Mouse (Mus musculus) cerebellum, adult 11 months (tissue): ENCODE results near the gene Gpsm1.

Experiments used
- DNase-seq: peaks from one replicate; pipeline ENCODE4 v3.0.0; 2022

Gpsm1 gene

DNA sequence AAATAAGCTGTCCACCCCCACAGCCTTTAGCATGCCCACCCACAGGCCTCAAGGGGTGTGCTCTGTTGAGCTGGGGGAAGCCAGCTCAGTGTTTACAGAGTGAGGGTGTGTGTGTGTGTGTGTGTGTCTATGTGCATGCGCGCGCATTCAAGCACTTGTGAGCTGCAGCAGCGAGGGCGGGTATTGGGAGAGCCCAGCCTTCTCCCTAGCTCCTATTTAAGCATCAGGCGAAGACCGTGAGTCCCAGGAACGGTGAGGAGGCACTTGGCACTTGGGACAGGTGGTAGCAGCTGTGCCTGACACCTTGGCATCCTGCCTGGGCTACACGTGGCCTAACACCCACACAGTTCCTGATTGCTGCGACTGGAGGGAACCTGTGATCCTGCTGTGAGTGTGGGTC, 26.7 kb downstream of the Gpsm1 start:
- DNase-seq = peak; percentile 72

DNA sequence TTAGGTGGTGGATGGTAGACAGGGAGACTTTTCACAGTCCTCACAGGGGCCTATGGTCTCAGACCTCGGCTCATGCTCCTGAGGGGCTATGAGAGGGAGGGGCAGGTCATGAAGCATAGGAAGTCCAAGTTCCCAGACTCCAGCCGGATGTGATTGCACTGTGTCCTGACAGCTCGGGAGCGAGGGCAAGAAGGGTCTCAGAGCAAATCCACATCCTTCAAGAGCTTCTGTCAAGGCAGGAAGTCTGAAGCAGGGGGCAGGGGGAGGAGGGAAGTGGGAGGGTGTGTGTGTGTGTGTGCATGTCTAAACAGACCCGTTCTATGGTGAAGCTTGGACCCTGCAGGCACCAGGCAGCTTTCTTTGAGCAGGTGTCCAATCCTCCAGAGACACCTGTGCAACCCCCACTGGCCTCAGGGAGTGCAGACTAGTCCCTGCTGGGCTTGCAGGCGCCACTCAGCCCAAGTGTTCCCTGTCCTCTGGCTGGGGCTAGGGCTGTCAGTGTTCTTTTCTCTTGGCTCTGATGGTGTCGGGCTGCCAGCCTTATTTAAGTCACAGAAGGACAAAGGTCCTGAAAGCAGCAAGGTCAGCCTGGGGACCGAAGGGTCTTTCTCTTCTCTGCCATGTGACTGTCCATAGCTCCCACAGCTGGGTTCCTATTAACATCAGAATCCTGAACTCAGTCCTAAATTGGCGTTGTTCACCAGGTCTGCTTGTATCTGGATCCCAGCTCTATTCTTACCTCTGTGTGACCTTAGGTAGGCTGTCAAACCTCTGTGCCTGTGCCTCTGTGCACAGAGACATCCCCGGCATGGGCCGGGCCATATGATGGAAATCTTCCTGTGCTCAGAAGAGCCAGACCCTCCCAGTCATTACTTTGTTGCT, 27.5 kb downstream of the Gpsm1 start:
- no peak for DNase-seq

DNA sequence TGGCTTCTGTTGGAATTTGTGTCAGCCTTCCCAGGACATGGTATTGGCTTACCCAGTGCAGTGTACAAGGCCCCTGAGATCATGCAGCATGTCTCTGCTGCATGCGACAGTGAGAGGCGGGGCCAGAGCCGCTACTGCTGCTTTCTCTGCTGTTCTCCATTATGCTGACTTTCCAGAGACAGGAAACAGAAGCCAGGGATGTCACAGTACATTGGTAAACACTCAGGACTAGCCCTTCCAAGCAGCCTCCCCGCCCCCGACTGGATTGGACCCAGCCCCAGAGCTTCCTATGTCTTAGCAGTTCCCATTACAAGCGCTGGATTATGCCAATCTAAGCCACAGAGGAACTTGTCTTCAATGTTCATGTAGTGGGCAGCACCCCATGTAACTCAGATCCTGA, 32.9 kb downstream of the Gpsm1 start:
- no peak for DNase-seq

DNA sequence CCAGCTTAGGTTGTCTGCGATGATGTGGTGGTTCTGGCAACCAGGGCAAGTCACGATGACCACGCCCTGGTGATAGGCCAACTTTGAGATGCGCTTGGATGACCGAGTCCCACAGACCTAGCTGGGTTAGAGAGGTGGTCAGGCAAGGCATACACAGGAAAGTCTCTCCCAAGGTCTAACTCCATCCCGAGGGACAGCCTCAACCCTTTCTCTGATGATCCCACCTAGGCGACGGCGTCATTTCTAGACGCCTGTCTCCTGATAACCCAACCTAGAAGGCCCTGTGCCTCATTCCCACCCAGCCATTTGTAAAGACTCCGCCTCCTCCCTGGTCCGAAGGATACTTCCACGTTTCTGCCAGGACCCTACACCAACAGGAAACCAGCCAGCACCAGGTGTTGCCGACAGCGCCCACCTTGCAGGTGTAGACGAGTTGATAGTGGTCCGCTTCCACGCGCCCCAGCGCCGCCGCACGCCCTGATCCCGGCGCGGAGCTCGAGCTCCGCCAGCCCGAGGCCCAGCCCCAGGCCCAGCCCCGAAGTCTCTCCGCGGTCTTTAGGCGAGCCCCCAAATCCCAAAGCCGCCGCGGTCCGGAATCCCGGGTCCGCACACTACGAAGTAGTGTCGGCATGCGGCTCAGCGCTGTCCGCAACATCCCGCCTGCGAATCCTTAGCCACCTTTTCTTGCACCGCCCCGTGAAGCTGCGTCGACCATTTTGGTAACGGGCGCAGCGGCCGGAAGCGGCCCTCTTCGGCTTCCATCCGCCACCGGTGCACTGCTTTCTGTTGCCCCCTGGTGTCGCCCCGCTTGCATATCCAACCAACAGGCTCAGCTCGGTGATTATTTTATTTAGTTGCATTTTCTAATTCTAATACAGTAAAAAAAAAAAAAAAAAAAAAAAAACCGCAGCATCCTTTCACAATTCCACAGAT, 36.3 kb downstream of the Gpsm1 start, which contains the start of gene Dnlz:
TSS of gene Dnlz (minus strand) at position 753 of the 933 bp plus-strand sequence.
- peak; percentile 93 for DNase-seq

DNA sequence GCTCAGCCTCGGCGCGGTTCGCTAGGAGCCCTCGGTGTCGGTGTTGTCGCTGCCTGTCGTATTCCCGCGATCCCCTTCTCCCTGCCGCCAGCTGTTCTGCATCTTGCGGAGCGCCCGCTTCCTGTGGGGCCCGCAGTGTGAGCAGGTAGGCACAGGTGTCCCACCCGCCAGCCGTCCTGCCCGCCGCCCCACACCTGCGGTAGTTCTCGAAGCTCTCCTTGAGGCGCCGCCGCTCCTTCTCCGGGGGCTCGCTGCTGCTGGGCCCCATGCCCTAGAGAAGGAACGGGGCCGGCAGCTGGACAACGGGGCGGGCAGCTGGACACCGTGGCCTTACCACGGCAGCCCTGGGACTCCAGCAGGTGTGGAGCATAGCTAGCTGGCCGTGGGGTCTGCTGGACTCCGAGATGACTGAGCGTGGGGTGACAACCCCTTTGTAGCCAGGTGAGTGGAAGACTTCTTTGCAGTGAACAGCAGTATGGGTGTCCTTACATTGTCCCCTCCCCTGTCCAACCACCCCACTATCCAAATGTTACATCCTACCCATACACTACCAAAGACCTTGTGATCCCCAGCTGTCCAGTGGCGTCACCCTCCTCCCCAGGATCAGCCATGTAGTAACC, 37.1 kb downstream of the Gpsm1 start:
- DNase-seq = peak; percentile 54

DNA sequence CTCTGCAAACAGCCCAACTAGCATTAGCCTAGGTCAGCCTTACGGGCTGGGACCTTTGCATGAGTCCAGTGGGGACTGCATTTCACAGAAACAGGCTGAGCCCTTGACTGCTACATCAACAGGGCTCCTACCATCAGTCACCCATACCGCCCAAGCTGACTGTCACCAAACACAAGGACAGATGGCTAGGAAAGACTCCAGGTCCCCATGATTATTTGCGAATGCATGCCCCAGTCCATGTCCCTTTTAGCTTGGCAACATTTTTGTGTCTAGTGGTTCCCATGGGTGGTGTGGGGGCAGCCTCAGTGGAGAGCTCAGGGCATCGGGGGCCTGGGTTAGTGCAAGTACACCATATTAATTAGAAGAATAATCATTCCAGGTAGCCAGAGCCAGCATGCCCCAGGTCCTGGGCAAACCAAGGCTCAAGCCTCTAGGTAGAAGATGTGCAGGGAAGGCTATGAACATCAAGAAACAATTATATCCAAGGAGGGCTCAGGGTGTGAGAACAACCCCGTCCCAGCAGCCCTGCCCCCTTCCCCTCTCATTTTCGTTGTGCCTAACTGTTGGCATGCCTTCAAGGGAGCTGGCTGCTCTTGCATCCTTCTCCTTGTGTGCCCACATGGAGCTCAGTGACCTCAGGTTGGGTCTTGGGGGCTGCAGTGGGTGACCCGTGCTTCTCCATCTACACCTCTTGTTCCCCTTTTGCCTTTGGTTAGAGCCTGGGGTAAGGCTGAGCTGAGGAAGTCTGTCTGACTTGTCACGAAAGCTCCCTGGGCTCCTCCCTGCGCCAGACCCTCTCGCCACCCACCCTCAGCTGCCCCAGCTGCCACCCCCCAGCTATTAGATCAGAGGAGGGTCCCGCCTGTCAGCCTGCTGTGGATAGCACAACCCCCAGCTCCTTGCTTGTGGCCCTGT, 38.0 kb downstream of the Gpsm1 start:
- DNase-seq = peak; percentile 49

DNA sequence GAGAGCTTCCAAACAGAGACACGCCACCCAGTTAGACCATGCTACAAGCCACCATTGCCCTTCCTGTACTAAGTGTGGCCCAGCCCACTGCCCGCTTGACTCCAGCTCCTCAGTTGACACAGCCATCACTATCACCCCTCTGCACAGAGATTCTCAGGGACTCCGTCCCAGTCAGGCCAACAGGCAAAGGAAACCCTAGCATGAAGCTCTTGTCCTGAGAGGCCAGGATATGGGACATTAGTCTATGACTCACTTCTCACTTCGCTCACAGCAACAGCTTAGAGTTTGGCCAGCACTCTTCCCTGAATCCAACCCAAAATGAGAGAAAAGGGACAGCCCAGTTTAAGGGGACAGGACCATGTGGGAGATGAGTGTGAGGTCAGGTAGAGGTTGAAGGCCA, 39.1 kb downstream of the Gpsm1 start:
- DNase-seq = no peak

DNA sequence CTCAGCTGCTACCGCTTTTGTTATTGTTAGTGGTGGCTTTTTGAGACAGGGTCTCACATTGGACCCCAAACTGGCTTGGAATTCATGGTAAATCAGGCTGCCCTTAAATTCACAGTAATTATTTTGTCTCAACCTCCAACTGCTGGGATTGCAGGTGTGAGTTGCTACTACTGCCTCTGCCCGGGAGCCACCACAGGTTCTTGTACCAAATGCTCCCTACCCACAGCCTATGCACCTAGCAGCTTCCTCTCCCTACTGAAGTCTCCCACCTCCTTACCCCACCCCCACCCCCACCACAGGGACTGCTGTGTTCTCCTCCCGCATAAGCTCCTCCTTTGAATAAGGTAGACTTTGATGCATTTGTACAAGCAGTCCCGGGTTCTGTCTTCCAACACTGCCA, 40.9 kb downstream of the Gpsm1 start:
- DNase-seq = no peak

DNA sequence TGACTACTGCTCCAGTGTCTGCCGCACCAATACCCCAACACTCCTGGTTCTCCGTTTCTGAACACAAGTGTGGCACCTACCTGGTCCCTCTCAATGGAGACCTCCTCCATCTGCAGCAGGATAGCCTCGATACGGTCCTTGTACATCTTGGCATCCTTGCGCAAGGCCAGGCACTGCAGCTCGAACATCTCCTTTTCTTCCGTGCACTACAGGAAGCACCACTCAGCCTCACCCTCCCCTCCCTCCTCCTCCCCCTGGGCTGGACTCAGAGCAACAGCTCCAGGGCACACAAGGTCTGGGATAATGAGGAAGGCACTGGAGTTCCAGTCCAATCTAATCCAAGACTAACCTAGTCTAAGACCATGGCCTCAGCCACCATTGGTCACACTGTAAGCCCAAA, 41.4 kb downstream of the Gpsm1 start:
- DNase-seq = no peak

DNA sequence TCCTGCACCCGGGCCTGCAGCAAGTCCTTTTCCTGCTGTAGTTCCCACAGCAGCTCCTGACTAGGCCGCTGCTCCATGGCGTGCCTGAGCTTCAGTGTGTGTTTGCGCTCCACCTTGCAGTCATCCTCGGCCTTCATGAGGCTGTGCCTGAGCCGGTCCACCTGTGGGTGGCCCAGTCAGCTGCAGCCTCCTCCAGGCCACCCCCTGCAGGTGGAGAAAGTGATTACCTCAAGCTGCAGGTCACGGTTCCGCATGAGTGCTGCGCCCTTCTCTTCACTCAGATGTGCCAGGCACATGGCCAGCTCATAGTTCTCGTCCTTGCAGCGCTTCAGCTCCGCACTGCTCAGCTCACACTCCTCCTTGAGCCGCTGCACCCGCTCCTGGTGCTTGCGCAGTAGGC, 42.2 kb downstream of the Gpsm1 start:
- DNase-seq = peak; percentile 31

DNA sequence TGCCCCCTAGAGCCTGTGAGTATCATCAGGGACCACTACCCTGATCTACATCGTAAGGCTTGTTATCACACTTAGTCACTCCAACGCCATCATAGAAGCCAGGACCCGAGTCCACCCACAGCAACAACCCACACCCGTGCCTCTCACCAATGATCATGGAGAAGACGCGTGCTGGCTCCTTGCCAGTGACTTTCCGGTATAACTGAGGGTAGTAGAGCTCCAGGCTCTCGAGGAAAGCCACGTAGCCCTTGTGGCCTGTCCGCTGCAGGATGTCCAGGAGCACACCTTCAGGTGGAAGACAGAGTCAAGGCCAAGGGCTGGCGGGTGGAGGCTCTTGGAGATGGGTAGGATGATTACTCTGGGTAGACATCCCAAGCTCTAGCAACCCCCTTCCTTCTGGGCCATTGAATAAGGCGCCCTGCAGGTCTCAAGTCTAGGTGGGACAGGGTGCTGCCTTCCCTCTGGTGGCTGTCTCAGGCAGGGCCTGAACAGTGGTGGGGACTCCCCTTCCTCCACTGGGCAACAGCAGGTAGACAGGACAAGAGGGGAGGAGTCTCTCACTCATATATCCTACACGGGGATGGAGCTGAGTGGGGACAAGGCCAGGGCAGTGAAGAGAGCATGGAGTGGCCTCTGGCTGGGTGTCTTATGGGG, 43.5 kb downstream of the Gpsm1 start:
- DNase-seq = no peak

DNA sequence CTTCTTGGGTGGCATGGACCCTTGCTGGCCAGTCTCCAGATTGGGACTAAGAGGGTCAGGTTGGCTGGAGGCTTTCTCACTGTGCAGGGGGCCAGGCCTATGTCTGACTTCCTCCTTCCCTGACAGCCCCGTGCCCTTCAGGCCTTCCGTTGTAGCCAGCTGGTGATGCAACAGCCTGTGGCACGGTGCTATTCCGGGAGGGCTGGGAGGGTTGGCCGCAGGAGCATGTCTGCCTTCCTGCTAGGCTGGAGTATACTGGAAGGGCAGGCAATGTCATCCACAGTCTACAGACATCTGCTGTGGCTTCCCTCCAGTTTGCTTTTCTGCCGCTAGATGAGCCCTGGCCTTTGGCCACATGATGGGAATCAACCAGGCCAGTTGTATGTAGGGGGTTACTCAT, 44.7 kb downstream of the Gpsm1 start:
- peak; percentile 21 for DNase-seq

DNA sequence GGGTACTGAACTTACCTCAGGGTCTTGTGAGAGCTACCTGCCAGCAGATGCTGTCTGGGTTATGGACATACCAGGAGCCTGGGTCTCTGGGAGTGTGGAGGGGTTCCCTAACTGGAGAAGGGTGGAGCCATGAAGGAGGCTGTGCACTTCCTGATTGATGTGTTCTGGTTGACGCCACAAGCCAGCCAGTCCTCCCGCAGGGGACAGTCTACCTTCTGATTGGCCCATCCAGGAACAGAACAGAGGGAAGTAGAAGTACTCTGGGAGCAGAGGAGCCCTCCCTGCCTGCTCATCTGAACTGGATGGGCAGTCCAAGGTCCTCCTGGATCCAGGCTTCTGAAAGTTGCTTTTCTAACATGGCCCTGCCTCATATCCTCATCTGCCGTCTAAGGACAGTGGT, 45.5 kb downstream of the Gpsm1 start, which contains the start of gene Card9:
TSS of gene Card9 (minus strand) at position 147 of the 400 bp plus-strand sequence.
- no peak for DNase-seq

DNA sequence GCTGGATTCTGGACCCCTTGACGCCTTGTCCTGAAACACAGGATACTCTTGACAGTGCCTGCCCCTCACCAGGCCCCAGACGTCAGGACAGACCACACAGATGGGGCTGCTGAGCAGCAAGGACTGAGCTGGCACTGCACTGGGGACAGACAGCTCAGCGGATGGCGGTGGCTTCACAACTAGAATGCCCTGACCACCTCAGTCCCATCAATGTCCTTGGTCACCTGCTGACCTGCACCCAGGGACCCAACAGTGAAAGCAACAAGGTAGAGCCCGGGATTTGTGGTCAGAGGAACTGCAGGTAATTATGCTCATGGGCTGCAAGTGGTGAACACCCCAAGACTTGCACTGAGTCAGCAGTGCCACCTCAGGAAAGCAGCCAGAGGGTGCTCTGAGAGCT, 47.7 kb downstream of the Gpsm1 start:
- no peak for DNase-seq

DNA sequence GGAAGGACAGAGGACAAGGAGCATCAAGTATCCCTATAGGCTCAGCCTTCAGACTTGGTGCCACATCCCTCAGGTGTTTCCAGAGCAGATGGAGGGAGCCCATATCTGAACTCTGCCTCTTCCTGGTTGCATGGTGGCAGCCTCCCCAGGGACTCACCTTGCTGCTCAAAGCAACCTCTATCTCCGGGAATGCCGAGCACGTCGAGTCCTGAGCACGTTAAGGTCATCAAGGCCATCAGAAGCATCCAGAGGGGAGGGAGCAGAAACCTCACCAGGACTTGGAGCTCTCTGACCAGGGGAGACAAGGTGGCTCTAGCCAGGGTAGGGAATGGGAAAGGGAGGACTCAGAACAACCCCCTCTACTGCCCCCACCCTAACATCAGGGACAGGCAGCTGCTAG, 48.2 kb downstream of the Gpsm1 start:
- no peak for DNase-seq

DNA sequence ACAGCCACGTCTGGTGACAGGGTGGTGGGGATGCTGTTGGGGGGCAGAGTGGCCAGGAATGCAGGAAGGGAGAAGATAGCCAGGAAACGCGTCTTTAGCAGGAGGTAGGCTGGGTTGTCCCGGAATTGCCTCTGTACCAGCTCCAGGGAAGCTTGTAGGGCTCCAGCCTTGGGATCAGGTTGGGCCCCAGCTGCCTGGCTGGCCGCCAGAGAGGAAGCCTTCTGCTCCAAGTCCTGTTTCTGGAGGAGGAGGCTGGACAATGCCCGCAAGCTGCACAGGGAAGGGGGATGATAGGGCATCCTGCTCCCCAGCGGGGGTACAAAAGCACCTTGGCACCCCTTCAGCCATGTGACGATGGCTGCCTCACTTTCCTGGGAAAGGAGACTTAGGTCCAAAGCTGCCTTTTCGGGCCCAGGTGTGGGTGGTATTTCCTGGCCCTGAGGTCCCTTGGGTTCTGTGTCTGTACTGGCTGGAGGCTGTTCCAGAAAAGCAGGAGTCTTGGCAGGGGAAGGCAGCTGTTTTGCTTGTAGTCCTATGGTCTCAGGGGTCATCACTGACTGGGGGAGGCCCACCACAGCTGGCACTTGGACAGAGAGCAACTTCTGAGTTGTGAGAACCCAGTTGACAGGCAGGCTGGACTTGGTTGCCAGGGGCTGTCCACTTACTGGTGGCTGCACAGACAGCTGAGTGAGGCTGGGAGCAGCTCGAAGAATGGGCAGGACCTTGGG, 49.6 kb downstream of the Gpsm1 start:
- DNase-seq = peak; percentile 69

DNA sequence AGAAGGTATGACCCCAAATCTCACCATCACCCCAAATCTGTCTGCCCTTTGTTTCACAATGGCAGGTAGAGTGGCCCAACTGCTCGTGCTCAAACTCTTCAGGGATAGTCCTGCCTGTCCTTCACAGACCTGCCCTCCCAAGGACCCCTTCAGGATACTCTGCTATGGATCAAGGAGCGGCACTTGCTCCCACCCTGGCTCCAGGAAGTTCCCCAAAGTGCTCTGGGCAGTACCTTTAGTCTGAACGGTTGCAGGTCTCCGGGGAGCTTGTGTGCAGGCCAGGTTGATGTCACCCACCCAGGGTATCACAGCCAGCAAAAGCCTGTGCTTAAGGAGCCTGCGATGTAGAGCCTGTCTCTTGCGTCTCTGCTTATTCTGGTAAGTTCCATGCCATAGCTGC, 52.6 kb downstream of the Gpsm1 start:
- no peak for DNase-seq

DNA sequence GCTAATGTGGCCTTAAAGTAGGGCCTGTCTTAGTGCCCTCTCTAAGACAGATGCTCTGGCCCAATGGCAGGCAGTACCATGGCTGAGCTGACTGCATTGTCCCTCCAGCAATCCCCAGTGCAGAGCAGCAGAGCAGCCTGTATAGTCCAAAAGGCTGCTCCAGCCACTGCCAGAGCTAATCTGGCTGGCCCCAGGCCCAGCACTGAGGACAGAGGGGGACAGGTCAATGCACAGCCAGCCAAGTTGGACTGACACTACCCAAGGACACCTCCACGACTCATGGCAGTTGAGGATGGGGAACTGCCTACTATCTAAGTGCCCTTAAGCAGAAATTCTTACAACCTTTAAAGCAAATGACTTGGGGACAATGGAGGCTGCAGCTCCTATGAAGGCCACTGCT, 53.3 kb downstream of the Gpsm1 start:
- DNase-seq = no peak

DNA sequence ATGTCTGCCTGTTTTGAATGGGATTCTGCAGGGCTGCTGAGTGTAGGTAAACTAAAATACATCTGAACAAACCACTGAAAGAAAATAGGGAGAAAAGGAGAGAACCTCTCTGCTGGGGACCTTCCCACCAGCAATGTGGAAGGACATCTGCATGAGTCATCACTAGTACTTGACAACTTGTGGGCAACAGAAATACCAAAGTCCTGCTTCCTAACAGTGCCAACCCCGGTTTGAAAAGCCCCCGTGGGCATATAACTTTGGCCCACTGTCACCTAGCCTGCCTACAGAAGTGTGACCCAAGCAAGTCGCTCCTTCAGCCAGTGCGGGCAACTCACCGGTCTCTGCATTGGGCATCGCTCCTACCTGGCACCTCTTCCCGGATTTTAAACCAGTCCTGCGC, 57.1 kb downstream of the Gpsm1 start:
- DNase-seq = no peak

DNA sequence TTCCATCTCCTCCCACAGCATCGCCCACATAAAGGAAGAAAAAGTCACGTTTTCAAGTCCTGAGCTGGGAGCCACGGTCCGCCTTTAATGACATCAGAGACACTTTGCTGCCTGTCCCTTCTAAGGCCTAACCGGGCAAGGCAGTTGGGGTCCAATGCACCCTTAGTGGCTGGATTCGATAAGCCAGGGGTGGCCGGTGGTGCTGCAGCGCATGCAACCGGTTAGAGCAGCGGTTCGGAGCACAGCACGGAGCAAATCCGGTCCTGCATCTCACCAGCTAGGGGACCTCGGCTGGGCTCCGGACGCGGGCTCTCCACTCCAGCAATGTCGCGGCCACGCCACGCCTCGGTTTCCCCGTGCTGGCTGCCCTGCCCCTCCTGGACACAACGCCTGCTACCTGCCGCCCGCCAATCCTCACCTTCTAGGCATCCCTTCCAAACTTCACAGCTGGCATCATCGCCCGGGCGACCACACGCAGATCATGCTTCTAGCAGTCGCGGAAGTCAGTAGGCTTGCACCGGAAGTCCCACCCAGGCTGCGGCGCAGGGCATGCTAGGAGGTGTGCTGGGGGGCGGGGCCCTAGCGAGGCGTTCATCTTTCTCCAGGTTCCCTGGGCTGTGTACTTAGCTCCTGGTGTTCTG, 64.9 kb downstream of the Gpsm1 start, which contains the start of gene Snapc4:
TSS of gene Snapc4 (minus strand) at position 523 of the 641 bp plus-strand sequence.
- peak; percentile 71 for DNase-seq
